Mouse (Mus musculus): ENCODE measurements at regions not wholly inside any gene's neighbourhood (a gene's known extent, or its start where the extent isn't known, plus 50 kb on each side); places are given as distances from the start of the nearest gene placed in this dataset.

DNA sequence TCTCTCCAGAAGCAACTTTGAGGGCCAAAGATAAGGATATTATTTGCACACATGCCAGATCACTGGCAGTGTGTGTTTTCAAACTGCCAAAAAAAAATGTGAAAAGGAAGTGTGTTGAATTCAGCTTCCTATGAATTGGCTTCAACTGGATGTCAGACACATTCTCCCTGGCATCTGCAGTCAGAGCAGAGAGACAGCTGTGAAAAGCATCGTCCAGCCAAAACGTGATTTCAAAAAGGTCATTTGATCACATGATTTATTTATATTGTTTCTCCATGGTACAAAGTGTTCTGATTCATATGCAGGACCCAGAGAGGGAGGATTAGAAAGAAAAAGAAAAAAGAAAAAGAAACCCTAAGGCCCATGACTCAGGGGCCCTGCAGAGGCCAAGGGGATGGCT, 207.2 kb upstream of the Adamts9 start:
- DNase-seq (ENCODE audit: low spot score in 2 of 2), result no peak

DNA sequence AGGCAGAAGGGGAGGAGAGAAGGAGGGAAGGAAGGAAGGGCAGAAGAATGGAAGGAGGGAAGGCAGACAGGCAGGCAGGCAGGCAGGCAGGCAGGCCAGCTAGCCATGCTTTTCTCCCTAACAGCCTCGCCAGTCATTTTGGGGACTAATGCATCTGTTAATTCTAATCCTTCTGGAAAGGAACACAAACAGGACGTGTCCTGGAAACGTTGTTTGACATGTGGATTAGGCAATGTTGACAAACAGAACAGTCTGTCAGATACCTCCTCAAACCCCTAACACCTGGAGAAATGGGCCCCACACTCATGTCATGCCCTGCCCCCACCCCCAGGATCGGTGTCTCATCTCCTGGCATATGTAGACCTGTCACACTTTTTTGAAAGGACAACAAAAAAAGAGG, 206.7 kb upstream of the Adamts9 start:
- no peak for DNase-seq (ENCODE audit: low spot score in 2 of 2)

- DNase-seq (ENCODE audit: low spot score in 2 of 2), result no peak
These were observed 197.0 kb upstream of the Adamts9 start for GRCm38 (mm10) chr6:93140331-93140731.

- DNase-seq (ENCODE audit: low spot score in 2 of 2), result no peak
These were observed 190.6 kb upstream of the Adamts9 start for GRCm38 (mm10) chr6:93133940-93134339.

GRCm38 (mm10) chr6:93130946-93131685, 187.8 kb upstream of the Adamts9 start:
- DNase-seq (ENCODE audit: low spot score in 2 of 2), result no peak

GRCm38 (mm10) chr6:93119482-93119881, 176.2 kb upstream of the Adamts9 start:
- DNase-seq (ENCODE audit: low spot score in 2 of 2), result no peak

GRCm38 (mm10) chr6:93113361-93113760, 170.1 kb upstream of the Adamts9 start:
- no peak for DNase-seq (ENCODE audit: low spot score in 2 of 2)

DNA sequence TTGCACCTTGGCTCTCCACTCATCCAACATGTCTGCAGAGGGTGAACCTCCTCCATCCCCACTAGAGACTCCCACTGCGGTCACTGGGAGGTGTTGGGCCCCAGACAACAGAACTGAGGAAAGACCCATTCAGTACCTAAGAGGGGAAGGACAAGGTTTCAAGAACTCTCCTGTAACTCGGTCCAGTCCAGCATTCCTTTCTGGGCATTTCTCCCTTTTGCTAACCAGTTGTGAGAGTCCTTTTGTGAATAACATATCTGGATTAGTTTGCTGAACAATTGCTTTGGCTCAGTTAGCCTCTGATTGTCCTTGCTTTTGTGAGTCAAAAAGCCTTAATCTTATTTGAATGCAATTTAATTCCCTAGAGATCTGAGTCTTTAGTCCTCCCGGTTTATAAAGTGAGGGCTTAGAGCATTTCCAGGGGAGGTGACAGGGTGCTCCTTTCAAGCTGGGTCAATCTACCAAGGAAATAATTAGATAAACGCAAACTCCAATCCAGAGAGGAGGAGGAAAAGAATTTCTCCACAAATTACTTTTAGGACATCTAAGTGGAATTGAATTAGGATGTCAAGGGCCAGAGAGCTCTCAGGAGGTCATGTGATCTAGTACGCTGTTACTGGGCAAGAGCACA, 151.6 kb upstream of the Adamts9 start:
- no peak for DNase-seq (ENCODE audit: low spot score in 2 of 2)

- no peak for DNase-seq (ENCODE audit: low spot score in 2 of 2)
These were observed 150.5 kb upstream of the Adamts9 start for GRCm38 (mm10) chr6:93093770-93094169.

- DNase-seq (ENCODE audit: low spot score in 2 of 2), result no peak
These were observed 144.0 kb upstream of the Adamts9 start for GRCm38 (mm10) chr6:93087329-93087728.

- DNase-seq (ENCODE audit: low spot score in 2 of 2), result no peak
These were observed 141.0 kb upstream of the Adamts9 start for GRCm38 (mm10) chr6:93084286-93084685.

GRCm38 (mm10) chr6:93083716-93084115, 140.4 kb upstream of the Adamts9 start:
- no peak for DNase-seq (ENCODE audit: low spot score in 2 of 2)

GRCm38 (mm10) chr6:93082205-93082604, 138.9 kb upstream of the Adamts9 start:
- DNase-seq (ENCODE audit: low spot score in 2 of 2), result no peak

DNA sequence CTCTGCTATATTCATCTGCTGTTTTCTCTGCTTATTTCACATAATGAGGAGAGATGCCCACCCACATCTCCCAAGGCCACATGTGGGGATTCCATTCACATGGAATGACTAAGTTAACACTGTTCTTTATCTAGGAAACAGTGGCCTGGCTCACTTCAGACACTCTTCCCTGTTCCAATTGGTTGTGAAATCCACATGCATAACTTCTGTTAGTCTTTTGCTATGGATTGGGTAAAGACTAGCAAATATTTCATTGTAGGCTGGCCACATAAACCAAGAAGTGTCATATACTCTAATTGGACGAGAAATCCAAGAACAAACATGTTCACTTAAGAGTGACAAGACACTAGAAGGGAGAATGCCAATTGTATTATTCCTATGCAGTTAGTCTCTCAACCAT, 133.4 kb upstream of the Adamts9 start:
- DNase-seq (ENCODE audit: low spot score in 2 of 2), result no peak

- no peak for DNase-seq (ENCODE audit: low spot score in 2 of 2)
These were observed 132.6 kb upstream of the Adamts9 start for GRCm38 (mm10) chr6:93075867-93076266.

DNA sequence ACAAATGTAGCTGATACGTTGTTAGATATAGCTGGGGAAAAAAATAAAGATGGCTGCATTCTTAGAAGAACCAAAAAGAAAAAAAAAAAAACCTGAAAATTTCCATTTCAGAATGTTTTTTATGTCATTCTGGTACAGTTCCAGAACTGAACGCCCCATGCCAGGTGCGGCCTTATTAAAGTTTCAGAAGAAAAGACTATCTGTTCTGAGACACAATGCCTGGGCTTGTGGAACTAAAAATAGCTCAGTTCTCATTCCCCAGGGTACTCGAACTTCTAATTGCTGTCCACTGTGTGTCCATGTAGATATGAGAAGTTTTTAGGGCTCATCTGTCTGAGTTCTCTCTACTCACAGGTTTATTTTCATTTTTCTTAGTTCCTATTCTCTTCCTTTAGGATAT, 131.7 kb upstream of the Adamts9 start:
- no peak for DNase-seq (ENCODE audit: low spot score in 2 of 2)

GRCm38 (mm10) chr6:93070916-93071315, 127.6 kb upstream of the Adamts9 start:
- no peak for DNase-seq (ENCODE audit: low spot score in 2 of 2)

DNA sequence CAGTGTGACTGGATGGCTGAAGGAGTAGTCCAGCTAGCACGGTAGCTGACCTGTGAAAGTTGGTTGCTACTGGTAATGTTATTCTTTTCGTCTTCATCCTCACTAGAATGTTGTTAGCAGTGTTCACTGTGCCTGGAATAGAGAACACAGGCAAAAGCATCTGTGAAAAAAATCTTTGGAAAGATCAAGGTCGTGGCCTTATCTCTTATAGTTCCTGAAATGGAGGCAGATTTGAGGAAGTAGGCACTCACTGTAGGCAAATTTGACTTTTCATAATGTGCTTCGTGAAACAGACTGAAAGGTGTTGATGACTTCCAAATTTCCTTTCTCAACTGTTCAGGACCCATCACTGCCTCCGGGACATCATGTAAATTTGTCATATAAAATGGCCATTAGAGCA, 124.5 kb upstream of the Adamts9 start:
- no peak for DNase-seq (ENCODE audit: low spot score in 2 of 2)

DNA sequence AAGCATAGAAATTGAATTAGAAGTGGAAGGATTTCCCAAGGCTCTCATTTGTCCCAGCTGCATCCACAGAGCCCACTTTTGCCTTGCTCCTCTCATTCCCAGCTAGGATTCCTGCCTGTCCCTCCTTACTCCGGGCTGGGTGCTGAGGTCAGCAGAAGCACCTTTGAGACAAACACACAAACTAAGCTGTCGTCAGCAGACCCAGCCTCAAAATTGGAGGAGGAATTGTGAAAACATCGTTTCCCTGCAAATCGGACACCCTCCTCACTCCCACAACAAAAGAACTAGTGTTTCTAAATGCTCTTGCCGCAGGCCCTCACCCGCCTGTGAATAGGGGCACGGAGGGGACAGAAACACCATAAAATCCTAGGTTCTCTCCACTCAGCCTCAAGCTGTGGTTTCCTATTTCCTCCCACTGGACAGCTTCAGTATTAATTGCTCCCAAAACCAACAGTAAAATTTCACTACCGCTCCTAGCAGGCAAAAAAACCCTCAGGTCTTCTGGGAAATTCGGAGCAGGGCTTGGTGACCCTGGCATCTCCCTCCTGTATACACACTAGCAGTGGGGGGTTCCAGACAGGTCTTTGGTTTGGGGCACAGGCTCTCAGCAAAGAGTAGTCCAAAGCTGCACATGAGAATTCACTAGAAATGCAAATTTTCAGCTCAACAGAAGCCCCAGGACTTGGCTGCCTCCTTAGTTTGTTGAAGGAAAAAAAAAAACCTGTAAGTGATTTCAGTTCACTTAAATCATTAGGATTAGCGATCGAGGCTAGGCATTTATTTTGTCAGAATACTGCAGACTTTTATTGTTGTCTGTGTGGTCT, 123.5 kb upstream of the Adamts9 start:
- no peak for DNase-seq (ENCODE audit: low spot score in 2 of 2)

- peak; percentile 35 to 52 for DNase-seq (ENCODE audit: low spot score in 2 of 2)
These were observed 122.7 kb upstream of the Adamts9 start for GRCm38 (mm10) chr6:93065917-93066552.

DNA sequence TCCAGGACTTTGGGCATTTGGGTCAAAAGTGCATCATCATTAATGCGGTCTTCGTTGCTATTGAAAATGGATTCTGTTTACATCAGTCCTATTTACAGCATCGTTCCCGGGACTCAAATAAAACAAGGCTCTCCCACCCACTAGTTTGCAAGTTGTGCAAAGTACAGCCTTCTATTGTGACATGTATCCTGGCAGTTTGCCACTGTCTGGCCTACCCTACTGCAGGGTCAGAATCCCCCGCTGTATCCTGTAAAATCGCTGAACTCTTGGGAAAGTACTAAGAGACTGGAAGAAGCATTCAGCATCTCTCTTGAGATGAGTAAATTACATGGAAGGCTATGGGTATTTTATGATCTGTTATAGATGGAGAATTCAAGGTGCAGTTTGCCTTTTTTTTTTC, 122.1 kb upstream of the Adamts9 start:
- no peak for DNase-seq (ENCODE audit: low spot score in 2 of 2)

- peak in 1 of 2 experiments; percentile 14 for DNase-seq (ENCODE audit: low spot score in 2 of 2)
These were observed 121.1 kb upstream of the Adamts9 start for GRCm38 (mm10) chr6:93064366-93064765.

Data from adrenal gland, adult 18-20 months (tissue).